Mouse (Mus musculus): ENCODE data around the gene Mfsd13b.
"Not testable (repeated sequence)": the region's sequence is repeated elsewhere in the genome, so short reads cannot be mapped to it uniquely, and the experiment has no call there.

Mfsd13b gene

GRCm38 (mm10) chr7:120982200-120982841 lies at the start of gene Mfsd13b, which contains the start of gene Cdr2:
Gene Mfsd13b, plus strand, starts transcription at chr7:120982509.
Gene Cdr2, minus strand, starts transcription at chr7:120982312.
- DNase-seq: peak; percentile 94

- no peak for DNase-seq
Measured at GRCm38 (mm10) chr7:120933110-120933509, 49.2 kb upstream of the Mfsd13b start.

GRCm38 (mm10) chr7:120933680-120934195 lies 48.6 kb upstream of the Mfsd13b start:
- no peak for DNase-seq

GRCm38 (mm10) chr7:120934716-120935115 lies 47.6 kb upstream of the Mfsd13b start:
- peak; percentile 70 for DNase-seq

GRCm38 (mm10) chr7:120936522-120936921 lies 45.8 kb upstream of the Mfsd13b start:
- no peak for DNase-seq

- DNase-seq: no peak
Measured at GRCm38 (mm10) chr7:120938206-120938605, 44.1 kb upstream of the Mfsd13b start.

GRCm38 (mm10) chr7:120940343-120940742 lies 42.0 kb upstream of the Mfsd13b start:
- DNase-seq: peak; percentile 68

GRCm38 (mm10) chr7:120941214-120941613 lies 41.1 kb upstream of the Mfsd13b start:
- no peak for DNase-seq

- DNase-seq: no peak
Measured at GRCm38 (mm10) chr7:120942506-120942905, 39.8 kb upstream of the Mfsd13b start.

GRCm38 (mm10) chr7:120943936-120944509 lies 38.3 kb upstream of the Mfsd13b start:
- no peak for DNase-seq

GRCm38 (mm10) chr7:120953591-120953990 lies 28.7 kb upstream of the Mfsd13b start:
- not testable (repeated sequence) for DNase-seq

- no peak for DNase-seq
Measured at GRCm38 (mm10) chr7:120960116-120960515, 22.2 kb upstream of the Mfsd13b start.

GRCm38 (mm10) chr7:120960601-120961000 lies 21.7 kb upstream of the Mfsd13b start:
- DNase-seq: peak; percentile 46

GRCm38 (mm10) chr7:120961893-120962292 lies 20.4 kb upstream of the Mfsd13b start:
- peak; percentile 60 for DNase-seq

GRCm38 (mm10) chr7:120963126-120963525 lies 19.2 kb upstream of the Mfsd13b start:
- no peak for DNase-seq

- no peak for DNase-seq
Measured at GRCm38 (mm10) chr7:120969221-120969620, 13.1 kb upstream of the Mfsd13b start.

- no peak for DNase-seq
Measured at GRCm38 (mm10) chr7:120970112-120970511, 12.2 kb upstream of the Mfsd13b start.

- not testable (repeated sequence) for DNase-seq
Measured at GRCm38 (mm10) chr7:120972471-120972870, 9.8 kb upstream of the Mfsd13b start.

- DNase-seq: no peak
Measured at GRCm38 (mm10) chr7:120974001-120974400, 8.3 kb upstream of the Mfsd13b start.

- DNase-seq: peak; percentile 72
Measured at GRCm38 (mm10) chr7:120977063-120977462, 5.2 kb upstream of the Mfsd13b start.

- no peak for DNase-seq
Measured at GRCm38 (mm10) chr7:120980041-120980440, 2.3 kb upstream of the Mfsd13b start.

GRCm38 (mm10) chr7:120980931-120981924 lies 1.1 kb upstream of the Mfsd13b start:
- peak; percentile 68 for DNase-seq

GRCm38 (mm10) chr7:120982968-120983367 lies 659 bp downstream of the Mfsd13b start:
- DNase-seq: no peak

Measured in kidney, postnatal 10 days (tissue).